Mouse (Mus musculus) hindbrain, embryonic 16.5 days (tissue): Measurements from ENCODE around the gene Lpcat1. TPM values are rescaled to one million over a fixed set of nuclear protein-coding genes. Genes with fewer than 3 reads are reported as not detected.

Experiments
- ATAC-seq: fragments of 200-750 bp; cut with Nextera tagmentation; 2 replicates; pipeline ENCODE4 v1.8.0; 2017; ENCODE audit warnings: moderate TSS enrichment, moderate library complexity
- H3K27ac ChIP-seq: fragments of 300-500 bp; sonication (generic); 2 replicates; pipeline ENCODE4 v1.5.1; 2014; ENCODE audit warnings: low read depth, mild to moderate bottlenecking, control low read depth, low read length, moderate library complexity
- H3K27me3 ChIP-seq: fragments of 300-500 bp; sonication (generic); replicated peaks from 2 replicates; pipeline ENCODE4 v1.6.1; 2014; ENCODE audit warnings: low read length; ENCODE audit not compliant: control insufficient read depth, insufficient read depth
- H3K36me3 ChIP-seq: fragments of 300-500 bp; sonication (generic); 2 replicates; pipeline ENCODE4 v1.6.1; 2014; ENCODE audit warnings: mild to moderate bottlenecking, low read length, moderate library complexity, mixed read lengths; ENCODE audit not compliant: control insufficient read depth, insufficient read depth
- H3K4me1 ChIP-seq: fragments of 300-500 bp; sonication (generic); 2 replicates; pipeline ENCODE4 v1.6.1; 2014; ENCODE audit warnings: low read depth, low read length; ENCODE audit not compliant: control insufficient read depth, insufficient read depth
- H3K4me2 ChIP-seq: fragments of 300-500 bp; sonication (generic); 2 replicates; pipeline ENCODE4 v1.6.1; 2014; ENCODE audit warnings: mild to moderate bottlenecking, low read length, control low read depth, moderate library complexity
- H3K4me3 ChIP-seq: fragments of 300-500 bp; sonication (generic); 2 replicates; pipeline ENCODE4 v1.5.1; 2014; ENCODE audit warnings: mild to moderate bottlenecking, low read length, control low read depth, moderate library complexity
- H3K9ac ChIP-seq: fragments of 300-500 bp; sonication (generic); 2 replicates; pipeline ENCODE4 v1.6.1; 2014; ENCODE audit warnings: low read depth, mild to moderate bottlenecking, control low read depth, low read length, moderate library complexity
- H3K9me3 ChIP-seq: fragments of 300-500 bp; sonication (generic); 2 replicates; pipeline ENCODE4 v1.6.1; 2014; ENCODE audit warnings: mild to moderate bottlenecking, low read length, moderate library complexity; ENCODE audit not compliant: control insufficient read depth
- WGBS: fragments of 180-500 bp; shearing (Covaris S2); extraction: QIAGEN DNeasy Blood & Tissue Kit; methylation state at CpG from one replicate; pipeline ENCODE4 v1.1.7; 2014; 5-methylcytosine and 5-hydroxymethylcytosine counted together
- polyA plus RNA-seq: library from polyadenylated mRNA; unstranded; fragments of >200 nt; fragmentation: Nextera tagmentation; extraction: Ambion mirVana; gene quantifications from 2 replicates; pipeline ENCODE4 v1.2.1, GENCODE M21; 2015

Gene Lpcat1
- polyA plus RNA-seq = 71.6 and 72.9 TPM in 2 replicates

DNA sequence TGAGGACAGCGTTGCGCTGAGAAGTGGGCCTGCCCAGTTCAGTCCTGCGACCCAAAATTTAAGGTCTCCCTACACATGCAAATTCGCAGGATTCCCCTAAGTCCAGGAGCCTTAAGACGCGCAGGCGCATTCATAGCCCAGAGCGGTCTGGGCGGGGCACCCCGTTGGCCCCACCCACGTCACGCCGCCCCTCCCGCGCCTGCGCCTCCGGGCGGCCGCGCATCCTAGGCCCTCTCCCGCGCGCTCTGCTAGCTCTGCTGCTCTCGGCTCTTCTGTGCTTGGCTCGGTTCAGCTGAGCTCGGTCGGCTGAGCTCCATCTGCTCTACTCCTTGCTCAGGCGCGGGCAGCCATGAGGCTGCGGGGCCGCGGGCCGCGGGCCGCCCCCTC lies at the start of gene Lpcat1:
Gene Lpcat1, plus strand, starts transcription at position 164 of the 387 bp plus-strand sequence.
- peak; percentile 97 for ATAC-seq
- H3K9ac ChIP-seq = peak within 1 kb of the TSS; percentile 98
- H3K27me3 ChIP-seq = no peaks in the 10 kb centered on the region
- H3K36me3 ChIP-seq = no peaks in the 10 kb centered on the region
- H3K9me3 ChIP-seq = no peaks in the 10 kb centered on the region
- peaks cover 25% of the 10 kb centered on the region for H3K4me1 ChIP-seq
- WGBS = under 1% methylated on average over 34 of the region's 35 CpGs
- H3K4me2 ChIP-seq = peak within 1 kb of the TSS; percentile 80
- peak within 1 kb of the TSS; percentile 95 for H3K4me3 ChIP-seq
- peak within 1 kb of the TSS; percentile 97 for H3K27ac ChIP-seq

DNA sequence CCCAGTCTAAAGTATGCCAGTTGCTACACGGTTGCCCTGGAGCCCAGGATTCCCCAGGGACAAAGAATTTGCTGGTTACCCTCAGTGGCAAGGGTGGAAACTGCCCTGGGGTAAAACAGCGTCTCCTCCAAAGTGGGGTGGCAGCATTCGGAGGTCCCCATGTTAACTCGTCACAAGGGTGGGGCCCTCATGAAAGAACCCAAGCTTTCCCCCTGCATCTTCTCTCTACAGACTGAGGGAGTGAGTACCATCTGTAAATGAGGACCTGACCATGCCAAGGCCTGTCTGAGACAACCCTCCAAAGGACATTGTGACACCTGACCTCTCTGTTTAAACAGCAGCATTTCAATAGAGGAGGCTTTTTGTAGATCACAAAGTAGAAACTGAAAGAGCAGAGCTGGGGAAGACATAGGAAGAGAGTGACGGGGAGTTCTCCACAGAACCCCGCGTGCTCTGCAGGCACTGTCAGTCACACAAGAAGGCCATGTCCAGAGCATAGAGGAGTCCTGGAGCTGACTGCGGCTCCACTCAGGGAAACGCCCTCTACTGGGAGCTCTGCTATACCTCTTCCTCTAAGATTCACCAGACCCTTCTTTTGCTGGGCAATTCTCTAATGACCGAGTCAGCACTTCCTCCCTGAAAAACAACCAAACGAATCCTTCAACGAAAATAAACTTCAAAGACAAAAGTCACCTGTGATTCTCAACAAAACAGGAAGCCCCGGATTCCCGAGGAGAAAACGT lies 49.3 kb upstream of the Lpcat1 start:
- no peaks in the 10 kb centered on the region for H3K36me3 ChIP-seq
- H3K27ac ChIP-seq = no peak overlapping the region
- H3K4me1 ChIP-seq = 0 out of 2 replicates have a peak, but pooled peaks cover 2% of the 10 kb centered on the region
- no peak overlapping the region for H3K4me2 ChIP-seq
- ATAC-seq = no peak
- no peaks in the 10 kb centered on the region for H3K9me3 ChIP-seq
- no peaks in the 10 kb centered on the region for H3K27me3 ChIP-seq
- no peak overlapping the region for H3K4me3 ChIP-seq
- H3K9ac ChIP-seq = no peak overlapping the region; the same call in 1 of the 2 replicates
- WGBS = 34% methylated on average over 15 of the region's 15 CpGs

DNA sequence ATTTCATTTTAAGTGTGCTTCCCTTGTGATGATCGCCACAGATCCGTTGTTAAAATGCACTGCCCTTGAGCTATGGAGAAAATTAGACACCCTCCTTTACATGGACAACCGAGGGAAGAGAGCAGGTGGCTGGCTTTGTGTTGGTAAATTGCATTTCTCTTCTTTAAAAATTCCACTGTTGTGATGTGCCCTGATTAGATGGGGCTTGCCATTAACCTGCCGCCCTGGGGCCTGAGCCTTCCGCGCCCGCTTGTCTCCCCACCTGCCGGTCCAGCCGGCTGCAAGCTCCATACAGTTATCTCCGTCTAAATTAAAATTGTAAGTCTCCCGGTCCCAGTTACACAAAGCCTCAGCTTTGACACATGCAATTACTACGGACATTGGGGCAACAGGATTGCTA lies 48.7 kb upstream of the Lpcat1 start:
- 31% methylated on average over 12 of the region's 12 CpGs for WGBS
- H3K27ac ChIP-seq = no peak overlapping the region
- H3K4me2 ChIP-seq = no peak overlapping the region
- H3K4me1 ChIP-seq = 0 out of 2 replicates have a peak, but pooled peaks cover 2% of the 10 kb centered on the region
- H3K9ac ChIP-seq = no peak overlapping the region; the same call in 1 of the 2 replicates
- no peak for ATAC-seq
- H3K4me3 ChIP-seq = no peak overlapping the region
- no peaks in the 10 kb centered on the region for H3K27me3 ChIP-seq
- no peaks in the 10 kb centered on the region for H3K36me3 ChIP-seq
- H3K9me3 ChIP-seq = no peaks in the 10 kb centered on the region

DNA sequence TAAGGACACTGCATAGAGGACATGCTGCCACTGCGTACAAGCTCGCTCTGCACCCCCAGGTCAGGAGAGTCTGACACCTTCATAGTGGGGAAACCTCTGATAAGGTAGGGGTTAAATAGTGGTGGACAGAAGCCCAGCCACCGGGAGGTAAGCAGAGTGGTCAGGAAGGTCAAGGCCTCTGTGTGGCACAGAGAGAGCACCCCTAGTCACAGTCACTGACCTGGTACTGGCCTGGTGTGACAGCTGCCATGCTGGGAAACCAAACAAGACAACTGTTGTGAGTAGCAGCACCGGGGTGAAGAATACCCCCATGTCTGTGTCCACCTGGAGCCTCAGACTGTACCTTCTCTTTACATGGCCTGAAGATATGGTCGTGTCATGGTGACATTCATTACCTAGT lies 47.8 kb upstream of the Lpcat1 start:
- Histone ChIP-seq H3K36me3 (no peaks in the 10 kb centered on the region), H3K9ac (no peak overlapping the region), H3K4me1 (0 out of 2 replicates have a peak, but pooled peaks cover 2% of the 10 kb centered on the region), H3K4me2 (no peak overlapping the region), H3K27me3 (no peaks in the 10 kb centered on the region), H3K27ac (no peak overlapping the region), H3K4me3 (no peak overlapping the region), H3K9me3 (no peaks in the 10 kb centered on the region)
- WGBS = 77% methylated on average over 5 of the region's 5 CpGs
- ATAC-seq = no peak

DNA sequence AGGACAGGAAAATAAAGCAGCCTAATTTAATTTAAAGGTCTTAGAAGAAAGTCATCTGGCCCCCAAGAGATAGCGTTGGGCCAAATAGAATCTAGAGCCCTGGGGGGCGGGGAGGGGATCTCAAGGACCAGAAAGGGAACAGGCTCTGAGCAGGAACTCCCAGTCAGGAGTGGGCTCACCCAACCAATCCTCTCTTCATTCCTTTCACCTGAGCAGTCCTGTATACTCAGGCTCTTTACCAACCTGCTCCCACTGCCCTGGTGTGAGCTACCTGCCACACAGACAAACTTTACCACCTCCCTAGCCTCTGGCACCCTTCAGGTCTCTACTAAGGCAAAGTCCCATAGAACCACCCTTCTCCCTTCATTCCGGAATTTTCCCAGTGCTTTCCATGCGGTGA lies 44.0 kb upstream of the Lpcat1 start:
- Histone ChIP-seq H3K4me3 (no peak overlapping the region), H3K4me2 (no peak overlapping the region), H3K9ac (no peak overlapping the region), H3K4me1 (0 out of 2 replicates have a peak, but pooled peaks cover 1% of the 10 kb centered on the region), H3K27me3 (no peaks in the 10 kb centered on the region), H3K36me3 (no peaks in the 10 kb centered on the region), H3K27ac (no peak overlapping the region), H3K9me3 (no peaks in the 10 kb centered on the region)
- no peak for ATAC-seq
- 68% methylated on average over 4 of the region's 4 CpGs for WGBS

DNA sequence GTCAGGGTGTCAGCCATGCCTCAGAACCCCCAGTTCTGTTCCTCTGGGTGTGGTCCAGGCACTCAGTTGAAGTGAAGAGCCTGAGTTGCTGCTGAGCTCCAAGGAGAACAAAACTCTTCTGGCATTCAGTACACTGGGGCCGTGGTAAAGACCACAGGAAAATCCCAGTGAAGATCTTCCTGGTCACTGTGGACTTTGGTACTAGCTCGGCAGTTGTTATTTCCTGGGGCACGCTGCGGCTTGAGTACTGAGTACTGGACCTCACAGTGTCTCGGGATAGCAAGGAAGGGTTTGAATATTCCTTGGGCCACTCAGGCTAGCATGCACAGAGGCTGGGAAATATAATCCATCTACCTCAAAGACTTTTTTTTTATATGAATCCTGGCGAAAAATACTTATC lies 42.0 kb upstream of the Lpcat1 start:
- no peaks in the 10 kb centered on the region for H3K9me3 ChIP-seq
- no peak overlapping the region for H3K9ac ChIP-seq
- no peak overlapping the region for H3K27ac ChIP-seq
- H3K36me3 ChIP-seq = no peaks in the 10 kb centered on the region
- WGBS = 79% methylated on average over 6 of the region's 6 CpGs
- H3K4me2 ChIP-seq = no peak overlapping the region
- no peaks in the 10 kb centered on the region for H3K27me3 ChIP-seq
- no peak overlapping the region for H3K4me3 ChIP-seq
- no peaks in the 10 kb centered on the region for H3K4me1 ChIP-seq
- no peak for ATAC-seq

DNA sequence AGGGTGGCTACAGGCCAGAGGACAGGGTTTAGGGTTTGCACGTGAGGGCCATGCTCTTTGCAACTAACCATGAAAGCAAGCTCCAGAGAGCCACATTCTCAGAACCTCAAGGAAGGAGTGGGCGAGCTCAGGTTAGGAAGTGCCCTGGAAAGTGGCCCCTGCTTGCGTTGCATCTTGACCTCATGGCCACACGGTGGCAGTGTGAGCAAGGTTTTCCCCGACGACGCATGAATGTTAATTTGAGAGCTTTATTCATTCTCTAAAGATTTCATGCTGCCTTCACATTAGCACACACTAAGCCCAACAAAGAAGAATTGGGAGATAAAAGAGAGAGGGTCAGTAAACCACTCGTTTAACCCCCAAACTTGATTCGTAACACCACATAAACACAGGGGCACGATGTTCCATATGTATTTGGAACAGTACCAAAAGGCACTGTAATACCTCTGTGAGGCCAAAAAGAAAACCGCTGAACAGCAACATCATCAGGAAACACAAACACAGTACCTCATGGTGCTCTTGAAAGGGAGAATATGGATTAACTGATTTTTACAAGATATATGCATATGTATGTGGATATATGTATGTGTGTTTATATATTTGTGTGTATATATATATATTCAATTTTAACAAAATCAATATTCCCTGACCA lies 41.0 kb upstream of the Lpcat1 start:
- 6% methylated on average over 11 of the region's 11 CpGs for WGBS
- Histone ChIP-seq H3K36me3 (no peaks in the 10 kb centered on the region), H3K4me1 (no peaks in the 10 kb centered on the region), H3K27me3 (no peaks in the 10 kb centered on the region), H3K9ac (peak overlapping the region; percentile 36; the same call in 1 of the 2 replicates), H3K27ac (no peak overlapping the region), H3K4me3 (no peak overlapping the region), H3K4me2 (peak overlapping the region; percentile 46), H3K9me3 (no peaks in the 10 kb centered on the region)
- ATAC-seq = peak; percentile 72

DNA sequence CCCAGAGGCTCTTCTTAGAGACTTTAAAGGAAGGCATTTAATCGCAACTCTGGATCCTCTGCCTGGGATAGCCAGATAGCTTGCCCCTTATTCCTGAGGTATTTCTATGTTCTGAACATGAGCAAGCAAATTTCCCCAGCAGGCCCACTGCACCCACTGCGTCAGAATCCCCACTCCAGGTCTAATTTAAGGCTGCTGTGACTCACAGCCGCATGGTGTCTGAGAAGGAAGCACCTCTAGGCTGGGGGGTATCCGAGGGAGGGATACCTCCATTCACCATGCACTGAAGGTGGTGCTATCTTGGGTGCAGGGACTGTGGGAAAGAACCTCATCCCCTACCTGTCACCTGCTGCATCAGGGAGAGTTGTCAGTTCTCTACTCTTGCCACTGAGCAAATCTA lies 40.4 kb upstream of the Lpcat1 start:
- no peak overlapping the region for H3K27ac ChIP-seq
- no peak overlapping the region for H3K9ac ChIP-seq
- no peaks in the 10 kb centered on the region for H3K4me1 ChIP-seq
- H3K4me2 ChIP-seq = no peak overlapping the region
- no peaks in the 10 kb centered on the region for H3K36me3 ChIP-seq
- H3K4me3 ChIP-seq = no peak overlapping the region
- H3K27me3 ChIP-seq = no peaks in the 10 kb centered on the region
- WGBS = 81% methylated on average over 4 of the region's 4 CpGs
- H3K9me3 ChIP-seq = no peaks in the 10 kb centered on the region
- no peak; the same call in 1 of the 2 replicates for ATAC-seq

DNA sequence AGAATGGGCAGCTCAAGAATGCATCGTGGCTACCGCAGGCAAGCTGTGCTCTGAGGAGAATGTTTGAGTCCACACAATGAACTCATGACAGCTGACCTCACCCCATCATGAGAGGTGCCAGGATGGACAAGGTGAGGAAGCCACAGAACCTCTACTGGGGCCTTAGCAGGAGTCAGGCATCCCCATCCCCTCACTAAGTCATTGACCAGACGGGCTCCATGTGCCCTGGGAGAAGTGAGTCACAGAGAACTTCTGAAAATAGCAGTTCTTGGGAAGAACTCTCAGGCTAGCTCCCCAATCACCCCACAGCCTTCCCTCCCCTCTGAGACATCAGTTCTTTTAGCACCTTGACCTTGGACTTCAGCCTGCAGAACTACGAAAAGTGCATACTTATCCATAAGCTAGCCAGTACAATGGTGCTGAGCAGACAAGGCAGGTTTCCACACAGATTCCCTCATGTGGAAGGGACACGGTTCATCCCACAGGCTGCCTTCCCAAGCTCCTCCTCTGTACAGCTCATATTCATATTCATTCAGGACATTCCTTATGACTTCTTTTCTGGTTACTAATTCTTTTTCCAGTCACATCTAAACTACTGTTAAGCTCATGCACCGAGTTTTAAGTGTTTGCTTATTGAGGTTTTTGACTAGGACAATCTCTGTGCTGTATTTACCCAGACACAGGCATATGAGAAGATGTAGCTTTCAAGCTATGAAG lies 37.2 kb upstream of the Lpcat1 start:
- no peak for ATAC-seq
- Histone ChIP-seq H3K9ac (no peak overlapping the region), H3K4me2 (no peak overlapping the region), H3K27me3 (no peaks in the 10 kb centered on the region), H3K9me3 (no peaks in the 10 kb centered on the region), H3K36me3 (no peaks in the 10 kb centered on the region), H3K4me1 (no peaks in the 10 kb centered on the region), H3K4me3 (no peak overlapping the region), H3K27ac (no peak overlapping the region)
- WGBS = 75% methylated on average over 6 of the region's 6 CpGs
